Mouse (Mus musculus): ENCODE measurements around the gene Nppb. TPM values are rescaled to one million over a fixed set of nuclear protein-coding genes. Genes with fewer than 3 reads are reported as not detected.

Nppb gene
- polyA plus RNA-seq, 1 experiment from 2014 or later, result not detected

DNA sequence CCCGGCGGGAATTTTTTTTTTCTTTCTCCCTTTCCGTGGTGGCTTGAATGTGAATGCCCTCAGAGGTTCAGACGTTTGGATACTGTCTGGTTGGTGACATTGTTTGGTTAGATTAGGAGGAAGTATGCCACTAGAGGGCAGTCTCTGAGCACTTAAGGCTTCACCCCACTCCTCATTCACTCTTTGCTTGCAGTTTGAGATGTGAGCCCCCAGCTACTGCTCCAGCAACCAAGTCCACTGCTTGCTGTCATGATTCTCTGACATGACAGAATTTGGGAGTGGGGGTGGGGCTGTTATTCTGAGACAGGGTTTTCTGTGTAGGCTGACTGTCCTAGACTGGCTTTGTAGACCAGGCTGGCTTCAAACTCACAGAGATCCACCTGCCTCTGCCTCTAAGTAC lies 32.0 kb upstream of the Nppb start:
- Histone ChIP-seq H3K4me3 (no peak overlapping the region), H3K36me3 (peaks cover 9% of the 10 kb centered on the region; the same call in 1 of the 2 replicates), H3K27ac (no peak overlapping the region), H3K27me3 (ENCODE audit: low read depth, poor library complexity, severe bottlenecking) (no peaks in the 10 kb centered on the region), H3K4me1 (no peaks in the 10 kb centered on the region), H3K9me3 (replicated peaks) (no peaks in the 10 kb centered on the region)
- DNase-seq (ENCODE audit: low spot score), result no peak
- WGBS, result 13% methylated on average over 4 of the region's 4 CpGs

DNA sequence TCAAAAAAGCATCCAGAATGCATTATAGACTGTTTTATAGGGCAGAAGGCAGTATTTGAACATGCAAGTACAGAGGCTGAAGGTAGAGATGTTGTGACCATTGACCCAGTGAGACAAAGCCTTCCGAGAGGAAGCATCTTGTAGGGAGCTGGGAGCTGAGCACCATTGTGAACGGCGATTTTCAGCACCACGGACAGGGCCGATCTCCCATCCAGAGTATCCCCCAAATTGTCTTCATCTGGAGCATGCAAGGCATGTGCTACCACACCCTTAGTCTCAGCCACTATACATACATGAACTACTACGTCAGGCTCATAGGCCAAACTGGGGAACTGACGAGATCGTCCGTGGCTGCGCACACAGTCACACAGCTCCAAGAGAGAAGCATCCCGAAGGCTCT lies 28.4 kb upstream of the Nppb start:
- Histone ChIP-seq H3K27me3 (ENCODE audit: low read depth, poor library complexity, severe bottlenecking) (no peaks in the 10 kb centered on the region), H3K4me3 (no peak overlapping the region), H3K9me3 (replicated peaks) (no peaks in the 10 kb centered on the region), H3K36me3 (no peaks in the 10 kb centered on the region), H3K27ac (no peak overlapping the region), H3K4me1 (no peaks in the 10 kb centered on the region)
- DNase-seq (ENCODE audit: low spot score), result peak; percentile 70
- 37% methylated on average over 11 of the region's 11 CpGs for WGBS

DNA sequence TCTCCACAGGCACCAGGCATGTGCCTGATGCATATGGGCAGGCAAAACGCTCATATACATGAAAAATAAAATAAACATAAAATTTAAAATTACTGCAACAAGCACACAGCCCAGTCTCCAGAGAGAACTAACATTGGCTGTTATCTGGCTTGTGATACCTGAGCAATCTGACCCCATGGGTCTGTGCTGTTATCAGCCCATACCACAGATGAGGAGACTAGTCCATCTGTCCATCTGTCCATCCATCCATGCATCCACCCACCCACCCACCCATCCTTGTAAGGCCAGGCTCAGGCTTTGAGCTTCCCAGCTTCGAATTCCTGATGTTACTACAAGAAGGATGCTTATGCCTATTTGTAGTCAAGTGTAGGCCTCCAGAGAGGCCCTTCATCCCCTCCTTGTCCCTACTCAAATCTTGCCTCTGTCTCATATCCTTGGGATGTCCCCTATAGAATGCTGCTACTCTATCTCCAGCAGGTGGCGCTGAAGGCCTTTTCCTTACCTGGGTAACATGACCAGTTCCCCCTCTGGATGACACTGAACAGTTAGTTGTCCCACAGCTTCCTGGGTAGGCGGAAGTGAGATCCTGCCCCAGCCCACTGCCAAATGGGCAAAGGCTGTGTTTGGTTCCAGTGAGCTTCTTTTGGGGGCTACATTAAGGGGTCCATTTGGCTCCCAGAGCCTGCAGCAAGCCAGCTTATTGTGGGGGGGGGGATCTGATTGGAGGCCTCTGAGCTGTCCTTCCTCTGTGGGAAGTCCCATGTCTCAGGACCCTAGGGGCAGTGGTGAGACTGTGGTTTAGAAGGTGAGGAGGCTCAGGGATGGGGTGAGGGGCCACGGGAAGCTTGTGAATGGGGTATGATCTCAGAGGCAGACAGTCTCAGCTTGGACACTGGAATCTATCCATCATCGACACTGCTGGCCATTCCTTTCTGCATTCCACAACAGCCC lies 25.4 kb upstream of the Nppb start:
- H3K36me3 ChIP-seq, result no peaks in the 10 kb centered on the region
- H3K27me3 ChIP-seq (ENCODE audit: low read depth, poor library complexity, severe bottlenecking), result no peaks in the 10 kb centered on the region
- no peak overlapping the region for H3K27ac ChIP-seq
- DNase-seq (ENCODE audit: low spot score), result peak; percentile 74
- WGBS, result 43% methylated on average over 6 of the region's 6 CpGs
- H3K4me3 ChIP-seq, result no peak overlapping the region
- no peaks in the 10 kb centered on the region for H3K9me3 ChIP-seq (replicated peaks)
- H3K4me1 ChIP-seq, result no peaks in the 10 kb centered on the region

DNA sequence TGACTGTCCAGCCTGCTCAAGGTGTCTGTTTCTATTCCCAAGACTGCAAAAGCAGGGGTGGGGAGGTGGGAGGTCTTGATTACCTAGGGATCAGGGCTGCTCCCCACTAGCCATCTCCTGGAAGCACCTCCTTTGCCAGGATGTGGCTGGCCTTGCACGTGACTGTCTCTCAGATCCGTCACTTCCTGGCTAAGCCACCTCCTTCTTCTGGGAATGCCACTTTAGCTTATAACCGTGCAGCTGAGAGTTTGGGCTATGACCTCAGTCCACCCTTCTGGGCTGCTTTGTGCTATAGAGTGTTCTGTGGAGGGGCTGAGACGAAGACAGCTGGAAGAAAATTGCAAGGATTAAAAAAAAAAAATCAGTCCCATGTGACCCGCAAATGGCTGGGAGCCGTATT lies 22.8 kb upstream of the Nppb start:
- no peaks in the 10 kb centered on the region for H3K9me3 ChIP-seq (replicated peaks)
- no peaks in the 10 kb centered on the region for H3K36me3 ChIP-seq
- H3K4me1 ChIP-seq, result no peaks in the 10 kb centered on the region
- DNase-seq (ENCODE audit: low spot score), result no peak
- no peaks in the 10 kb centered on the region for H3K27me3 ChIP-seq (ENCODE audit: low read depth, poor library complexity, severe bottlenecking)
- 70% methylated on average over 6 of the region's 6 CpGs for WGBS
- H3K27ac ChIP-seq, result no peak overlapping the region
- H3K4me3 ChIP-seq, result no peak overlapping the region

DNA sequence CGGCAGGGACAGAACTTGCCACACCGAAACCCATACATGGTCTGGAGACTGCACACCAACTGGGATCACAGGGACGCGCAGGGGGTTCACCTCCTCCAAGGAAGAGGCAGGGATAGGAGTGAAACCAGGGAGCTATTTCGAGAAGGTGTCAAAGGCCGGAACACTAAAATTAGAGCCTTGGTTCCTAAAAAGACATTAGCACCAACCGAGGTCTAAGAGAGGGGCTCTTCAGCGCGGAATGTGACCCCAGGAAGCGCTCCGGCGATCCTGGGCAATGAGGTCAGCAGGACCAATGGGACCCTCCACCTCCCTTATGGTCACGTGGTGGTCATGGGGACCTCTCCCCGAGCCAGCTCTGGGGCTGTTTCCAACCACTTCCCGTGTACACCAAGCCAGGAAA lies 22.0 kb upstream of the Nppb start:
- no peaks in the 10 kb centered on the region for H3K27me3 ChIP-seq (ENCODE audit: low read depth, poor library complexity, severe bottlenecking)
- no peaks in the 10 kb centered on the region for H3K36me3 ChIP-seq
- H3K27ac ChIP-seq, result no peak overlapping the region
- no peak for DNase-seq (ENCODE audit: low spot score)
- no peak overlapping the region for H3K4me3 ChIP-seq
- no peaks in the 10 kb centered on the region for H3K4me1 ChIP-seq
- 87% methylated on average over 15 of the region's 15 CpGs for WGBS
- no peaks in the 10 kb centered on the region for H3K9me3 ChIP-seq (replicated peaks)

DNA sequence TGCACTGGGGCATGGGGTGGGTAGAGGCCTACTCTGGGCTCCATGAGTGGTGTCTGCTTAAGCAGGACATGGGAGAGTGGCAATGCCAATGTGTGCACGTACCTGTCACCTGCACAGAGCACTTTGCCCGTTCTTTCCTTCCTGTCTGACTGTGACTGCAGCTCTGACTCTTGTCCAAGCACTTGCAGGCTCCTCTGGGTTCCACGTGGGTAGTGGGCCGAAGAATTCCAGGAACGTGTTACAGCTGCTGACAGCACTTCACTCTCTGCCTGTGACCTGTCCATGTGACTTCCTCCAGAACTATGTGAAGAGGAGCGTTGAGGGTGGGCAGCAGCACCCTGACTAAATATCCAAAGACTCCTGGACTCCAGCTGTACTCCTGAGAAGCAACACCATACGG lies 19.9 kb upstream of the Nppb start:
- H3K4me1 ChIP-seq, result no peaks in the 10 kb centered on the region
- no peak overlapping the region for H3K27ac ChIP-seq
- no peaks in the 10 kb centered on the region for H3K9me3 ChIP-seq (replicated peaks)
- no peaks in the 10 kb centered on the region for H3K27me3 ChIP-seq (ENCODE audit: low read depth, poor library complexity, severe bottlenecking)
- WGBS, result 82% methylated on average over 7 of the region's 7 CpGs
- H3K4me3 ChIP-seq, result no peak overlapping the region
- no peaks in the 10 kb centered on the region for H3K36me3 ChIP-seq
- DNase-seq (ENCODE audit: low spot score), result no peak

DNA sequence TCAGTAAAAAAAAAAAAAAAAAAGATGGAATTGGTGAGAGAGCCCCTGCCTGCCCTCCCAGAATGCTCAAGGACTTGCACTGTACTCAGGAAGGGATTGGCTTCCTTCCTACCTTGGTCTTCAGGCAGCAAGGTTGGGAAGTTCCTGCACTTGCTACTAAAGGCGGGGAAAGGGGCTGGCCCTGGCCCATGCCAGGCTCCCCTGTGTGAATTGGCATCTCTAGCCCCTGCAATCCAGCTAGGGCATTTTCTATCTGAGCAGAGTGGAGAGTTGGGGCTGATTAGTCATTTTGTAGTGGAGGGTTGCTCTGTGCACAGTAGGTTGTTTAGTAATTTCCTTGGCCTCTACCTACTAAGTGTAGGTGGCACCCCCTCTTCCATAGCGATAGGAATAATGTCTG lies 16.8 kb upstream of the Nppb start:
- DNase-seq (ENCODE audit: low spot score), result no peak
- WGBS, result 77% methylated on average over 2 of the region's 2 CpGs
- no peak overlapping the region for H3K4me3 ChIP-seq

DNA sequence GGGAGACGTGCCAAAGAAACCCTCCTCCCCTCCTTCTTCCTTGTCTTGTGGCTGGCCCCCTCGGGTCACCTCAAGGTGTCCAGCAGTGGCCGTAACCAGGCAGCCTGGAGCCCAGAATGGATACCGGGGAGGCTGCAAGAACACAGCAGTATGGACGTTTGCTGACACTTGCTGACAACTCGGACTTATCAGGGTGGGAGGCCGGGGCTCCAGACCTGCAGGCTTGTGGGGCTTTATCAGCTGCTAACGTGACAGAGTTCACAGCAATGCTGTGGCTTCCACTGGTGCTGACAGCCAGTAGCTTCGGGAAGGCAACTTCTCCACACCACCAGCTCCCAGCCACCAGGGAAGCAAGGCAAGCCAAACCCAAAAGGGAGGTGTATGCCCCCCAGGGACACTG lies 16.3 kb upstream of the Nppb start:
- Histone ChIP-seq H3K9me3 (replicated peaks) (no peaks in the 10 kb centered on the region), H3K27me3 (ENCODE audit: low read depth, poor library complexity, severe bottlenecking) (no peaks in the 10 kb centered on the region), H3K4me1 (no peaks in the 10 kb centered on the region), H3K4me3 (no peak overlapping the region), H3K36me3 (no peaks in the 10 kb centered on the region), H3K27ac (no peak overlapping the region)
- no peak for DNase-seq (ENCODE audit: low spot score)
- WGBS, result 56% methylated on average over 9 of the region's 9 CpGs

More for the DNA sequence above, 16.8 kb upstream of the Nppb start:
- Histone ChIP-seq H3K27ac (no peak overlapping the region), H3K4me1 (no peaks in the 10 kb centered on the region), H3K36me3 (no peaks in the 10 kb centered on the region), H3K9me3 (replicated peaks) (no peaks in the 10 kb centered on the region), H3K27me3 (ENCODE audit: low read depth, poor library complexity, severe bottlenecking) (no peaks in the 10 kb centered on the region)

DNA sequence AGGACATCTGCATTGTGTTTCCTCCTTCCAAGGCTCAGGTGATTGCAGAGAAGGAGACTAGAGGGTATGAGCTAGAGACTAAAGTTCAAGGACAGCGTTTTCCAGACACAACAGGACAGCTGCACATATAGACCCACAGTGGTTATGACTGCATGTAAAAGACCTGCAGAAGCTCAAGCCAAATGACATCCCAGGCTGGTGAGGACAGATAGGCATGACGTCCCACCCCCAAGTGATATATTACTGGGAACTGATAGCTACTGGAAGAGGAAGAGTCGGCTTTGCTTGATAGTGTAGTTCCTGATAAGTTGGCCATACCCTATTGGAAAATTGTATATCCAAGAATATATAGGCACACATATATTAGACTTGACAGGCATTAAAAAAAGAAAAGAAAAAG lies 9.4 kb upstream of the Nppb start:
- Histone ChIP-seq H3K4me3 (no peak overlapping the region), H3K9me3 (replicated peaks) (no peaks in the 10 kb centered on the region), H3K27ac (no peak overlapping the region), H3K36me3 (no peaks in the 10 kb centered on the region), H3K27me3 (ENCODE audit: low read depth, poor library complexity, severe bottlenecking) (no peaks in the 10 kb centered on the region), H3K4me1 (no peaks in the 10 kb centered on the region)
- no peak for DNase-seq (ENCODE audit: low spot score)
- WGBS, result 77% methylated on average over 3 of the region's 3 CpGs

DNA sequence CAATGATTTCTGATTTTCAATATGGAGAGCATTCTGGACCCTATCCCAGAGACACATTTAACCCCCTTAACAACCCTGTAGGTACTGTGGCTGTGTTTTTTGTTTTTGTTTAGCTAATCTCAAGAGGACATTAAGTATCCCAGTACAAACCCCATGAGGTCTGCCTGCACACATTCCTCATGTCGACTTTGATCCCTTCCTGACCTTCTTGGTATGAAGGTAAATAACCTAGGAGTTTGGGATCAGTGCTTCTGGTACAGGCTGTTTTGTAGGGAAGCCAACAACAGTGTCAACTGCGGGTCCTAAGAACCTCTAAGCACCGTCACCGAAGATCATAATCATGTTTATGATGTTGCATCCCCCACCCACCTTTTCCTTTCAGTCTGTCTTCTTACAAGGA lies 7.9 kb upstream of the Nppb start:
- no peaks in the 10 kb centered on the region for H3K4me1 ChIP-seq
- no peak overlapping the region for H3K27ac ChIP-seq
- no peaks in the 10 kb centered on the region for H3K27me3 ChIP-seq (ENCODE audit: low read depth, poor library complexity, severe bottlenecking)
- H3K9me3 ChIP-seq (replicated peaks), result no peaks in the 10 kb centered on the region
- 82% methylated on average over 4 of the region's 4 CpGs for WGBS
- no peak overlapping the region for H3K4me3 ChIP-seq
- no peak for DNase-seq (ENCODE audit: low spot score)
- H3K36me3 ChIP-seq, result no peaks in the 10 kb centered on the region

DNA sequence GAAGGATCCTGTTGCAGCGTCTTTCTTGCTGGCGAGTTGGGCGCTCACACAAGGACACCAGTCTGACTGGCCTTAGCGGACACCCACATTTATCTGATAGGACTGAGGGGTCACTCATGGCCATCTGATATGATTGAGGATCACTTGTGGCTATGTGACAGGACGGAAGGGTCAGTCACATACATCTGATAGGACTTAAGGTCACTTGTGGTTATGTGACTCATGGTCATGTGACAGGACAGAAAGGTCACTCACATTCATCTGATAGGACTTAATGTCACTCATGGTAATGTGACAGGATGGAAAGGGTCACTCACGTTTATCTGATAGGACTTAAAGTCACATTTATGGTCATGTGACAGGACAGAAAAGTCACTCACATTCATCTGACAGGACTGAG lies 7.2 kb upstream of the Nppb start:
- Histone ChIP-seq H3K4me3 (no peak overlapping the region), H3K27me3 (ENCODE audit: low read depth, poor library complexity, severe bottlenecking) (no peaks in the 10 kb centered on the region), H3K27ac (no peak overlapping the region), H3K36me3 (no peaks in the 10 kb centered on the region), H3K4me1 (no peaks in the 10 kb centered on the region), H3K9me3 (replicated peaks) (no peaks in the 10 kb centered on the region)
- 92% methylated on average over 6 of the region's 6 CpGs for WGBS
- DNase-seq (ENCODE audit: low spot score), result no peak

DNA sequence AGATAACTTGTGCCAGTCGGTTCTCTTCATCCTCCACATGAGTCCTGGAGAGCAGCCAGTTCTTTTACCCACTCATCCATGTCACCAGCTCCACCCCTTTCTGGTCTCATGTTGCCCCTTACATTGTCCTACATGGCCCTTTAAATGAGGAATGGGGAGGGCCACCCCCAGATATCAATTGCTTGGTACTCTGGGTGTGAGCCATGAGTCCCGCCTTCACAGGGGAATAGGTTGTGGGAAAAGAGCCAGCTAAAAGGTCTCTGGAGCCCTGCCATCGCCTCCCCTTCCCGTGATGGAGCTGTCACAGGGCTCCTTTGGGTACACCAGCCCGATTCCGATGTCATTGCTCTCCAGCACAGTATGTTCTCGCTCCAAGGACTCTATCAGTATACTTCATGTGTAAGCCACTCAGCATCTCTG lies 6.1 kb upstream of the Nppb start:
- Histone ChIP-seq H3K36me3 (no peaks in the 10 kb centered on the region), H3K27ac (no peak overlapping the region), H3K4me1 (no peaks in the 10 kb centered on the region), H3K9me3 (replicated peaks) (no peaks in the 10 kb centered on the region), H3K27me3 (ENCODE audit: low read depth, poor library complexity, severe bottlenecking) (no peaks in the 10 kb centered on the region), H3K4me3 (no peak overlapping the region)
- 87% methylated on average over 7 of the region's 7 CpGs for WGBS
- DNase-seq (ENCODE audit: low spot score), result no peak

DNA sequence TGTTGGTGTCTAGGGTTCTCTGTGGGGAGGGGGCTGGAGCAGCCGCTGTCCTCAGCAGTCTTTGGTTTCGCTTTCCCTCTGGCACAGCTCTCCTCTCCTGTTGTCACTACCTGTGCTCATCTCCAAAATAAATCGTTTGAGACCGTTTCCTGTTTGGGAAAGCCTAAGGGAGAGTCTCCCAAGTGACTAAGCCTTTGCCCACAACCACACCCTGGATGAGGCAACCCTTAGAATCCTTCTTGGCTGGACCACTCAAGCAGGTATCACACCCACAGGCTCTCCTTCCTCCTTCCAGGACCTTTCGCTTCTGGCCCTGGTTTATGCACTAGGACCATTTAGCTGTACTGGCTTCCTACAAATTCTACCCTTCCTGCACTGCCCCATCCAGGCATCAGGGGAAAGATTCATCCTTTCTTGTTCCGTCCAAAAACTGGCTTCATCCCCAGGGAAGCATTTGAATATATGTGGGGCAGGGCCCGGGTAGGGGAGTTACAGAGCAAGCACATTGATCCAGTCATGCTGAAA lies 8.0 kb downstream of the Nppb start:
- DNase-seq (ENCODE audit: low spot score), result no peak
- Histone ChIP-seq H3K36me3 (no peaks in the 10 kb centered on the region), H3K4me3 (no peak overlapping the region), H3K27me3 (ENCODE audit: low read depth, poor library complexity, severe bottlenecking) (no peaks in the 10 kb centered on the region), H3K27ac (no peak overlapping the region), H3K4me1 (no peaks in the 10 kb centered on the region), H3K9me3 (replicated peaks) (no peaks in the 10 kb centered on the region)
- WGBS, result 71% methylated on average over 7 of the region's 7 CpGs
